Mouse (Mus musculus) MEL (cell line): ENCODE measurements at regions not wholly inside any gene's neighbourhood (a gene's known extent, or its start where the extent isn't known, plus 50 kb on each side); places are given as distances from the start of the nearest gene placed in this dataset.

ENCODE experiments used
- BHLHE40 ChIP-seq: IDR thresholded peaks from 2 replicates; pipeline ENCODE4 v1.6.1; 2012; ENCODE audit warnings: low read depth, mild to moderate bottlenecking, inconsistent platforms, low read length, improper control_type of control experiment, borderline replicate concordance
- CHD2 ChIP-seq: IDR thresholded peaks from 2 replicates; pipeline ENCODE4 v1.6.1; 2011; ENCODE audit warnings: low read length, improper control_type of control experiment
- CTCF ChIP-seq, 3 experiments: IDR thresholded peaks in 2 of 3; conservative IDR thresholded peaks in 1 of 3; 2 replicates each; pipeline ENCODE4 v1.5.1; 2011 to 2012; ENCODE audit warnings: low read length in 3 of 3, low read depth in 2 of 3, mild to moderate bottlenecking in 2 of 3, improper control_type of control experiment in 1 of 3, inconsistent platforms in 1 of 3, mixed read lengths in 1 of 3, moderate library complexity in 1 of 3; ENCODE audit not compliant: control insufficient read depth in 1 of 3, insufficient read depth in 1 of 3, poor library complexity in 1 of 3, severe bottlenecking in 1 of 3
- E2F4 ChIP-seq: IDR thresholded peaks from 2 replicates; pipeline ENCODE4 v1.6.1; 2011; ENCODE audit warnings: low read depth, low read length, improper control_type of control experiment, borderline replicate concordance
- JUND ChIP-seq: IDR thresholded peaks from 2 replicates; pipeline ENCODE4 v1.6.1; 2011; ENCODE audit warnings: low read depth, mild to moderate bottlenecking, improper control_type of control experiment, low read length
- MAFK ChIP-seq: IDR thresholded peaks from 2 replicates; pipeline ENCODE4 v1.6.1; 2011; ENCODE audit warnings: low read depth, mild to moderate bottlenecking, low read length, improper control_type of control experiment, borderline replicate concordance
- MAX ChIP-seq: IDR thresholded peaks from 2 replicates; pipeline ENCODE4 v1.6.1; 2011; ENCODE audit warnings: low read length, improper control_type of control experiment
- MAZ ChIP-seq: IDR thresholded peaks from 2 replicates; pipeline ENCODE4 v1.6.1; 2012; ENCODE audit warnings: low read depth, mild to moderate bottlenecking, inconsistent platforms, low read length, improper control_type of control experiment
- MYB ChIP-seq: IDR thresholded peaks from 2 replicates; pipeline ENCODE4 v1.6.1; 2011; ENCODE audit warnings: mild to moderate bottlenecking, low read depth, low read length, improper control_type of control experiment
- POLR2A ChIP-seq, 2 experiments: IDR thresholded peaks; 2 replicates each; pipeline ENCODE4 v1.6.1; 2011 to 2012; ENCODE audit warnings: low read length in 2 of 2, mild to moderate bottlenecking in 2 of 2, control low read depth in 1 of 2, improper control_type of control experiment in 1 of 2, low read depth in 1 of 2, moderate library complexity in 1 of 2; ENCODE audit not compliant: control insufficient read depth in 1 of 2, insufficient read depth in 1 of 2, poor library complexity in 1 of 2
- RCOR1 ChIP-seq: IDR thresholded peaks from 2 replicates; pipeline ENCODE4 v1.6.1; 2012; ENCODE audit warnings: low read depth, mild to moderate bottlenecking, inconsistent platforms, low read length, improper control_type of control experiment
- SMC3 ChIP-seq: IDR thresholded peaks from 2 replicates; pipeline ENCODE4 v1.6.1; 2011; ENCODE audit warnings: low read depth, low read length, improper control_type of control experiment
- TBP ChIP-seq: IDR thresholded peaks from 2 replicates; pipeline ENCODE4 v1.8.0; 2011; ENCODE audit warnings: low read depth, low read length, improper control_type of control experiment
- USF1 ChIP-seq: IDR thresholded peaks from 2 replicates; pipeline ENCODE4 v1.6.1; 2014; ENCODE audit warnings: low read depth, mild to moderate bottlenecking, inconsistent platforms, low read length, improper control_type of control experiment, moderate library complexity

DNA sequence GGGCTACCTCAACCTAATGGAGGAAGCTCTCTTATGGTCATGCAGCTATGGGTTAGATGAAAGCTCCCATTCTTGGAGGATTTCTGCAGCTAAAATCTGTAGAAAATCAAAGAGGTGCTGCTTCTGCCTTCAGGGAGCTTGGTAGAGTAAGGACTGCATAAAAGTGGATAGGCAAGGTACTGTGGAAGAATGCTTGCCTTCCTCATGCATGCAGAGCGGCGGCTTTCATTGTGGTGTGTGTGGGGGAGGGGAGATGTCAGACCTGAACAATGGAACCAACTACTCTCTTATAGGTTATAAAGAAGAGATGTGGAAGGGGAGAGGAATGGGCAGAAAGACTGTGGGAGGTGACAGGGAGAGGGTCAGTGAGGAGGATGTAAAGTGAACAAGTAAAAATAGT is 392.8 kb upstream of the Atp11b start:
- TF ChIP-seq MAFK (no peak), CTCF (IDR thresholded peaks at IDR 0.05 in 2 of 3, conservative IDR thresholded peaks at IDR 0.05 in 1 of 3; ENCODE audit: control insufficient read depth in 1 of 3, insufficient read depth in 1 of 3, low read depth in 2 of 3, low read length in 3 of 3, poor library complexity in 1 of 3, severe bottlenecking in 1 of 3) (no peak), RCOR1 (no peak), CHD2 (no peak), MAX (no peak), USF1 (no peak), TBP (no peak), JUND (no peak), POLR2A (IDR thresholded peaks at IDR 0.05; ENCODE audit: control insufficient read depth in 1 of 2, insufficient read depth in 1 of 2, low read depth in 1 of 2, low read length in 2 of 2, poor library complexity in 1 of 2) (no peak), BHLHE40 (no peak), MAZ (no peak), SMC3 (no peak), MYB (no peak), E2F4 (no peak)
